Mouse (Mus musculus) kidney, adult 11 months (tissue): ENCODE measurements around the gene Rab6b.
"Not testable (repeated sequence)": the region's sequence is repeated elsewhere in the genome, so short reads cannot be mapped to it uniquely, and the experiment has no call there.

Experiments used
- DNase-seq: peaks from one replicate; pipeline ENCODE4 v3.0.0; 2022

The Rab6b gene

GRCm38 (mm10) chr9:103145351-103145750, 33.8 kb downstream of the Rab6b start:
- DNase-seq, result no peak

GRCm38 (mm10) chr9:103146257-103146656, 34.7 kb downstream of the Rab6b start:
- DNase-seq, result no peak

GRCm38 (mm10) chr9:103146703-103147102, 35.1 kb downstream of the Rab6b start:
- no peak for DNase-seq

GRCm38 (mm10) chr9:103147103-103147502, 35.5 kb downstream of the Rab6b start:
- DNase-seq, result no peak

- DNase-seq, result no peak
Measured at GRCm38 (mm10) chr9:103149074-103149799, 37.6 kb downstream of the Rab6b start.

- DNase-seq, result no peak
Measured at GRCm38 (mm10) chr9:103153286-103153685, 41.7 kb downstream of the Rab6b start.

- no peak for DNase-seq
Measured at GRCm38 (mm10) chr9:103154568-103154967, 43.0 kb downstream of the Rab6b start.

- DNase-seq, result not testable (repeated sequence)
Measured at GRCm38 (mm10) chr9:103155158-103155557, 43.6 kb downstream of the Rab6b start.

GRCm38 (mm10) chr9:103163806-103164205, 52.2 kb downstream of the Rab6b start:
- DNase-seq, result no peak

GRCm38 (mm10) chr9:103168046-103168445, 56.5 kb downstream of the Rab6b start:
- DNase-seq, result no peak

GRCm38 (mm10) chr9:103168771-103169170, 57.2 kb downstream of the Rab6b start:
- no peak for DNase-seq

GRCm38 (mm10) chr9:103174771-103175519, 63.4 kb downstream of the Rab6b start:
- peak; percentile 18 for DNase-seq

GRCm38 (mm10) chr9:103175692-103176091, 64.1 kb downstream of the Rab6b start:
- no peak for DNase-seq

- no peak for DNase-seq
Measured at GRCm38 (mm10) chr9:103180303-103180702, 68.7 kb downstream of the Rab6b start.

- peak; percentile 60 for DNase-seq
Measured at GRCm38 (mm10) chr9:103180807-103181565, 69.4 kb downstream of the Rab6b start.

- no peak for DNase-seq
Measured at GRCm38 (mm10) chr9:103181886-103182285, 70.3 kb downstream of the Rab6b start.

GRCm38 (mm10) chr9:103184855-103185254, 73.3 kb downstream of the Rab6b start:
- no peak for DNase-seq

- no peak for DNase-seq
Measured at GRCm38 (mm10) chr9:103185946-103186345, 74.4 kb downstream of the Rab6b start.

GRCm38 (mm10) chr9:103186747-103187146, 75.2 kb downstream of the Rab6b start:
- peak; percentile 72 for DNase-seq

- no peak for DNase-seq
Measured at GRCm38 (mm10) chr9:103188416-103188815, 76.8 kb downstream of the Rab6b start.

- DNase-seq, result peak; percentile 89
Measured at GRCm38 (mm10) chr9:103201561-103202260, 90.1 kb downstream of the Rab6b start, which contains the start of gene Srprb. Srprb (minus strand) TSS chr9:103202137.

- DNase-seq, result no peak
Measured at GRCm38 (mm10) chr9:103205786-103206185, 94.2 kb downstream of the Rab6b start.

- peak; percentile 47 for DNase-seq
Measured at GRCm38 (mm10) chr9:103207846-103208245, 96.3 kb downstream of the Rab6b start.
